ENCODE assay signal across 14 mouse cellular contexts in genomic region chr15:83758958-83759357, GRCm38 (mm10). TPM values are rescaled to one million over a fixed set of nuclear protein-coding genes. Genes with fewer than 3 reads are reported as not detected.
DNase-seq lines count a peak whose midpoint lies in the region; ATAC-seq and TF ChIP-seq lines count a peak whose summit lies in the region.
"Had no signal": no experiment of that assay in that cellular context is flagged by ENCODE, and none has a peak within 500 bp of the region (broad histone marks: within the 10 kb centered on the region; RNA-seq: fewer than 3 reads in every experiment).

No protein-coding gene starts in this region.

- DNase-seq in forebrain, postnatal 0 days = peak; percentile 35
- DNase-seq in liver, embryonic 14.5 days (ENCODE audit: low read depth in 3 of 3, low spot score in 3 of 3) = no peak
- DNase-seq in CH12.LX (ENCODE audit: extremely low read depth) = no peak
- no peak for DNase-seq in left cerebral cortex, postnatal 25 days (ENCODE audit: low spot score in 2 of 2)
- no peak for DNase-seq in heart, postnatal 36 days
- DNase-seq: cerebellum, adult 18-20 months; lung, postnatal 14 days had no signal

- intact Hi-C loops in left cerebral cortex, postnatal 25 days (cut with DNase I) = loop anchor here (10.0 kb wide), 1 partner anchor 244 kb away; the partner anchor contains the start of gene Ttll1
- intact Hi-C loops in heart, postnatal 36 days (cut with DNase I) = loop anchor here (1.0 kb wide), 1 partner anchor 95 kb away; no protein-coding TSS in a partner anchor

- no peaks in the 10 kb centered on the region for H3K79me2 ChIP-seq in CH12.LX (replicated peaks; ENCODE audit: control insufficient read depth, extremely low read depth, insufficient read depth, poor library complexity, severe bottlenecking)

- H3K27me3 ChIP-seq in forebrain, postnatal 0 days (ENCODE audit: insufficient read depth, low read length) = no peaks in the 10 kb centered on the region
- H3K27me3 ChIP-seq in forebrain, embryonic 13.5 days = 0 out of 2 replicates have a peak, but pooled peaks cover 2% of the 10 kb centered on the region
- H3K27me3 ChIP-seq in liver, embryonic 14.5 days (ENCODE audit: control insufficient read depth, insufficient read depth, low read length) = no peaks in the 10 kb centered on the region
- H3K27me3 ChIP-seq in liver, embryonic 12.5 days (replicated peaks) = 0 out of 2 replicates have a peak, but pooled peaks cover 5% of the 10 kb centered on the region
- peaks cover 65% of the 10 kb centered on the region for H3K27me3 ChIP-seq in CH12.LX (replicated peaks)

- H3K9me3 ChIP-seq in forebrain, postnatal 0 days (ENCODE audit: low read length) = no peaks in the 10 kb centered on the region
- H3K9me3 ChIP-seq in forebrain, embryonic 13.5 days (replicated peaks) = peaks cover 4% of the 10 kb centered on the region; the same call in 1 of the 2 replicates
- no peaks in the 10 kb centered on the region; the same call in 1 of the 2 replicates for H3K9me3 ChIP-seq in liver, embryonic 14.5 days (ENCODE audit: control insufficient read depth, low read length)
- H3K9me3 ChIP-seq in liver, embryonic 12.5 days (replicated peaks) = no peaks in the 10 kb centered on the region; the same call in 1 of the 2 replicates
- H3K9me3 ChIP-seq in CH12.LX (replicated peaks; ENCODE audit: low read length) = peaks cover 7% of the 10 kb centered on the region
- H3K9me3 ChIP-seq: embryonic facial prominence, embryonic 13.5 days; heart, embryonic 15.5 days had no signal

- no peak for ATAC-seq in forebrain, postnatal 0 days
- no peak for ATAC-seq in forebrain, embryonic 13.5 days
- ATAC-seq in liver, embryonic 14.5 days (ENCODE audit: insufficient read depth) = no peak
- ATAC-seq in liver, embryonic 12.5 days = no peak

- no peaks in the 10 kb centered on the region for H3K36me3 ChIP-seq in forebrain, postnatal 0 days (ENCODE audit: insufficient read depth)
- H3K36me3 ChIP-seq in forebrain, embryonic 13.5 days (ENCODE audit: poor library complexity, severe bottlenecking) = no peaks in the 10 kb centered on the region
- H3K36me3 ChIP-seq in liver, embryonic 14.5 days (replicated peaks; ENCODE audit: control insufficient read depth, insufficient read depth, low read depth) = no peaks in the 10 kb centered on the region
- H3K36me3 ChIP-seq in liver, embryonic 12.5 days = no peaks in the 10 kb centered on the region
- H3K36me3 ChIP-seq in CH12.LX (replicated peaks in 1 of 2; ENCODE audit: control insufficient read depth in 1 of 2, insufficient read depth in 1 of 2, low read length in 1 of 2) = no peaks in the 10 kb centered on the region
- H3K36me3 ChIP-seq: embryonic facial prominence, embryonic 13.5 days; heart, embryonic 15.5 days had no signal

- peak; percentile 81 for TF ChIP-seq CTCF in forebrain, postnatal 0 days (IDR thresholded peaks at IDR 0.05; ENCODE audit: low read depth)
- TF ChIP-seq CTCF in liver, embryonic 14.5 days (IDR thresholded peaks at IDR 0.05; ENCODE audit: low read depth) = peak; percentile 49
- TF ChIP-seq CTCF in CH12.LX (conservative IDR thresholded peaks at IDR 0.05 in 1 of 2, IDR thresholded peaks at IDR 0.05 in 1 of 2; ENCODE audit: low read depth in 2 of 2, low read length in 2 of 2) = peak; percentile 23 to 68; a peak in 2 of 4 replicates
- peak; percentile 60 for TF ChIP-seq CTCF in cortical plate, adult 2 months (IDR thresholded peaks at IDR 0.05; ENCODE audit: extremely low read depth, insufficient read depth, low read length)

- H3K9ac ChIP-seq in forebrain, postnatal 0 days = no peak overlapping the region
- H3K9ac ChIP-seq in forebrain, embryonic 13.5 days = no peak overlapping the region
- H3K9ac ChIP-seq in liver, embryonic 14.5 days (replicated peaks) = no peak overlapping the region
- no peak overlapping the region for H3K9ac ChIP-seq in liver, embryonic 12.5 days
- no peak overlapping the region for H3K9ac ChIP-seq in CH12.LX (ENCODE audit: insufficient read depth, low read depth)
- H3K9ac ChIP-seq: embryonic facial prominence, embryonic 13.5 days; heart, embryonic 15.5 days had no signal

- no peak for TF ChIP-seq EP300 in liver, embryonic 14.5 days (IDR thresholded peaks at IDR 0.05; ENCODE audit: low read depth)
- no peak for TF ChIP-seq EP300 in CH12.LX (IDR thresholded peaks at IDR 0.05; ENCODE audit: low read length)

- H3K4me2 ChIP-seq in forebrain, postnatal 0 days (ENCODE audit: low read depth) = no peak overlapping the region
- H3K4me2 ChIP-seq in forebrain, embryonic 13.5 days = no peak overlapping the region
- no peak overlapping the region for H3K4me2 ChIP-seq in liver, embryonic 14.5 days (ENCODE audit: low read depth)
- H3K4me2 ChIP-seq in liver, embryonic 12.5 days = no peak overlapping the region
- H3K4me2 ChIP-seq in CH12.LX (ENCODE audit: insufficient read depth, low read depth, poor library complexity, severe bottlenecking) = no peak overlapping the region
- H3K4me2 ChIP-seq: embryonic facial prominence, embryonic 13.5 days; heart, embryonic 15.5 days had no signal

- dilution Hi-C loops in CH12.LX (cut with MboI; ENCODE audit: extremely low pct_ligation_motif_present, extremely low pct_unique_long_range_greater_than_20kb, low sequenced_read_pairs) = no loop called here

- in situ Hi-C loops in CH12.LX (cut with MboI; ENCODE audit: low pct_ligation_motif_present, low pct_unique_long_range_greater_than_20kb, low sequenced_read_pairs) = no loop called here

- 13% methylated on average over 4 of the region's 4 CpGs for WGBS in forebrain, postnatal 0 days
- WGBS in forebrain, embryonic 13.5 days = 8% methylated on average over 4 of the region's 4 CpGs
- WGBS in liver, embryonic 14.5 days (ENCODE audit: insufficient replicate concordance) = 16% methylated on average over 4 of the region's 4 CpGs
- WGBS in liver, embryonic 12.5 days (ENCODE audit: insufficient replicate concordance) = 16% methylated on average over 4 of the region's 4 CpGs

- no peak overlapping the region for H3K27ac ChIP-seq in forebrain, postnatal 0 days (ENCODE audit: low read depth, low read length)
- H3K27ac ChIP-seq in forebrain, embryonic 13.5 days = no peak overlapping the region
- no peak overlapping the region for H3K27ac ChIP-seq in liver, embryonic 14.5 days
- H3K27ac ChIP-seq in liver, embryonic 12.5 days = no peak overlapping the region
- H3K27ac ChIP-seq in CH12.LX (ENCODE audit: insufficient read depth, low read depth) = no peak overlapping the region
- no peak overlapping the region for H3K27ac ChIP-seq in cortical plate, adult 2 months (ENCODE audit: insufficient read depth, low read length)
- H3K27ac ChIP-seq: embryonic facial prominence, embryonic 13.5 days; heart, embryonic 15.5 days had no signal

- H3K4me3 ChIP-seq in forebrain, postnatal 0 days (ENCODE audit: low read depth, low read length) = no peak overlapping the region
- H3K4me3 ChIP-seq in forebrain, embryonic 13.5 days = no peak overlapping the region
- no peak overlapping the region for H3K4me3 ChIP-seq in liver, embryonic 14.5 days (ENCODE audit: insufficient read depth in 1 of 2, low read depth in 2 of 2, low read length in 2 of 2)
- no peak overlapping the region for H3K4me3 ChIP-seq in liver, embryonic 12.5 days
- H3K4me3 ChIP-seq in CH12.LX (replicated peaks in 1 of 3; ENCODE audit: low read depth in 2 of 3, low read length in 2 of 3, poor library complexity in 1 of 3) = no peak overlapping the region
- H3K4me3 ChIP-seq in cortical plate, adult 2 months (ENCODE audit: insufficient read depth, low read length) = no peak overlapping the region
- H3K4me3 ChIP-seq: embryonic facial prominence, embryonic 13.5 days; heart, embryonic 15.5 days; myocyte had no signal

- no peaks in the 10 kb centered on the region for H3K4me1 ChIP-seq in forebrain, postnatal 0 days (ENCODE audit: insufficient read depth)
- peaks cover 21% of the 10 kb centered on the region for H3K4me1 ChIP-seq in forebrain, embryonic 13.5 days
- no peaks in the 10 kb centered on the region for H3K4me1 ChIP-seq in liver, embryonic 14.5 days (replicated peaks; ENCODE audit: control insufficient read depth in 2 of 2, insufficient read depth in 2 of 2, low read length in 1 of 2)
- H3K4me1 ChIP-seq in liver, embryonic 12.5 days = no peaks in the 10 kb centered on the region
- H3K4me1 ChIP-seq in CH12.LX (ENCODE audit: control insufficient read depth in 1 of 2, insufficient read depth in 2 of 2) = no peaks in the 10 kb centered on the region
- H3K4me1 ChIP-seq in cortical plate, adult 2 months (ENCODE audit: control insufficient read depth, insufficient read depth, low read length) = no peaks in the 10 kb centered on the region
- H3K4me1 ChIP-seq: embryonic facial prominence, embryonic 13.5 days; heart, embryonic 15.5 days had no signal

- peak; percentile 63 for TF ChIP-seq RAD21 in CH12.LX (IDR thresholded peaks at IDR 0.05; ENCODE audit: low read depth, low read length)

- no peak for TF ChIP-seq POLR2A in CH12.LX (IDR thresholded peaks at IDR 0.05; ENCODE audit: low read depth, low read length)
- no peak for TF ChIP-seq POLR2A in cortical plate, adult 2 months (IDR thresholded peaks at IDR 0.05; ENCODE audit: extremely low read depth, insufficient read depth, low read length)

RNA-seq across cellular contexts. Expression of gene Mpped1, which starts 20.3 kb away (rescaled TPM):
- 352 and 534 TPM in 2 replicates for total RNA-seq in forebrain, postnatal 0 days (2014; rRNA removed)
- polyA plus RNA-seq in forebrain, postnatal 0 days (2015; fragmentation: Nextera tagmentation; extraction: Ambion mirVana) = 227 and 361 TPM in 2 replicates
- polyA plus RNA-seq in forebrain, embryonic 13.5 days (2015; fragmentation: Nextera tagmentation; extraction: Ambion mirVana) = 84.8 and 104 TPM in 2 replicates
- 0.02 and 0.22 TPM in 2 replicates for polyA plus RNA-seq in liver, embryonic 14.5 days (2012; rRNA removed)
- polyA plus RNA-seq in liver, embryonic 14.5 days (2014; fragmentation: Nextera tagmentation; extraction: Ambion mirVana) = not detected in 2 replicates
- polyA plus RNA-seq in liver, embryonic 12.5 days (2016; fragmentation: Nextera tagmentation; extraction: Ambion mirVana) = 0.10 and 0.11 TPM in 2 replicates
- total RNA-seq in CH12.LX (2012; rRNA removed) = 0.21 and 0.42 TPM in 2 replicates
- total RNA-seq in CH12.LX (2014; rRNA removed) = 0.07 TPM in 1 of 2 replicates, not detected in the other
- not detected in 2 replicates for polyA plus RNA-seq in CH12.LX (2012; ENCODE audit: insufficient read length, low read depth)
- 160 and 176 TPM in 2 replicates for polyA plus RNA-seq in cortical plate, adult 2 months (2012; rRNA removed)
- total RNA-seq in left cerebral cortex, postnatal 25 days (2021) = 100 to 1,000 TPM; 170 to 215 TPM
- total RNA-seq in heart, postnatal 36 days (2021) = not detected
- total RNA-seq: adrenal gland, adult 18-20 months had no signal
- polyA plus RNA-seq: myocyte had no signal

RNA-seq across cellular contexts. Expression of gene Scube1, which starts 34.1 kb away (rescaled TPM):
- 28.1 and 33.5 TPM in 2 replicates for total RNA-seq in forebrain, postnatal 0 days (2014; rRNA removed)
- 9.7 and 12.0 TPM in 2 replicates for polyA plus RNA-seq in forebrain, postnatal 0 days (2015; fragmentation: Nextera tagmentation; extraction: Ambion mirVana)
- polyA plus RNA-seq in forebrain, embryonic 13.5 days (2015; fragmentation: Nextera tagmentation; extraction: Ambion mirVana) = 10.7 and 13.0 TPM in 2 replicates
- 0.09 and 0.10 TPM in 2 replicates for polyA plus RNA-seq in liver, embryonic 14.5 days (2012; rRNA removed)
- polyA plus RNA-seq in liver, embryonic 14.5 days (2014; fragmentation: Nextera tagmentation; extraction: Ambion mirVana) = 0.10 TPM in 1 of 2 replicates, not detected in the other
- 0.50 and 0.72 TPM in 2 replicates for polyA plus RNA-seq in liver, embryonic 12.5 days (2016; fragmentation: Nextera tagmentation; extraction: Ambion mirVana)
- not detected in 2 replicates for total RNA-seq in CH12.LX (2012; rRNA removed)
- total RNA-seq in CH12.LX (2014; rRNA removed) = not detected in 2 replicates
- not detected in 2 replicates for polyA plus RNA-seq in CH12.LX (2012; ENCODE audit: insufficient read length, low read depth)
- 26.7 and 29.2 TPM in 2 replicates for polyA plus RNA-seq in cortical plate, adult 2 months (2012; rRNA removed)
- total RNA-seq in left cerebral cortex, postnatal 25 days (2021) = 10 to 100 TPM; 82.1 to 84.7 TPM
- total RNA-seq in heart, postnatal 36 days (2021) = 1 to 10 TPM; 1.3 TPM
- polyA plus RNA-seq: myocyte had no signal

Comparison
In these comparisons a context has a peak if more than half of its experiments do, and no peak if none do; other contexts are left out.
1. RNA of gene Mpped1, which starts 20.3 kb away (polyA plus RNA-seq): 227 to 361 TPM in forebrain, postnatal 0 days, 160 to 176 TPM in cortical plate, adult 2 months and 84.8 to 104 TPM in forebrain, embryonic 13.5 days; 0.10 to 0.11 TPM in liver, embryonic 12.5 days, 0.02 to 0.22 TPM in liver, embryonic 14.5 days and not detected in CH12.LX; every median in the first group is over 10 times any median in the second.
2. Peak in every context shown above with its lines, with median percentiles within 50 percentile points of each other: CTCF ChIP-seq.